Mouse (Mus musculus): Measurements from ENCODE around the gene Vcpkmt.
A peak's percentile ranks its signal among the peaks of the same experiment; 100 is the strongest.
"Not testable (repeated sequence)": the region's sequence is repeated elsewhere in the genome, so short reads cannot be mapped to it uniquely, and the experiment has no call there.

Vcpkmt gene

DNA sequence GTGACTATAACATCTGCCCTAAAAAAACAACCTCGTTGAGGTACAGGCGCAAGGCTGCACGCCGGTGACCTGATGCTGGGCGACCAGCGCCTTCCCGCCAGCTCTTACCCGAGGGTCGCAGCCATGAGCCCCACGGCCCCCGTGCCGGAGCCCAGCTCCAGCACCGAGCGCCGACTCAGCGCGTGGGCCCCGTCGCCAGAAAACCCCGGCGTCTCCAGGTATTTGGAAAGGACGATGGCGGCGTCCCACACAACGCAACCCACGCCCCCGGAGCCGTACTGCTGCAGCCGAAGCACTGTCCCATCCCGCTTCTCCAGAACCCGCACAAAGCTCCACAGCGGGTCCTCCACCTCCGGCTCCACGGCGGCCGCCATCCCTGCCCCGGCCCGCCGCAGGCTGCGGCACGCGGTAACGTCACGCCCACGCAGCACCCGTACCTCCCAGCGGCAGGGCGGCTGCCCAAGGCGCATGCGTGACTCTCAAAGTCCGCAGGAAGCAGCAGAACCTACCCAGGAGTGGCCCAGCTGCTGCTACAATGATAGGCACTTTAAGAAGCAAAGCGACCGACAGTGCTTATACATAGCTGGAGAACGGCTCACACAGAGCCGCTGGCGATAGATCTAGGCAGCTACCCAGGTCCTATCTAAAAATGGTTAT lies at the start of gene Vcpkmt:
Gene Vcpkmt (minus strand): TSS at position 416 of the 657 bp plus-strand sequence.
- peak; percentile 95 for DNase-seq (ENCODE audit: low read depth, low spot score)

GRCm38 (mm10) chr12:69618590-69618989 lies 35.8 kb upstream of the Vcpkmt start:
- not testable (repeated sequence) for DNase-seq (ENCODE audit: low read depth, low spot score)

GRCm38 (mm10) chr12:69604367-69604766 lies 21.5 kb upstream of the Vcpkmt start:
- no peak for DNase-seq (ENCODE audit: low read depth, low spot score)

- no peak for DNase-seq (ENCODE audit: low read depth, low spot score)
Measured at GRCm38 (mm10) chr12:69597446-69597845, 14.6 kb upstream of the Vcpkmt start.

DNA sequence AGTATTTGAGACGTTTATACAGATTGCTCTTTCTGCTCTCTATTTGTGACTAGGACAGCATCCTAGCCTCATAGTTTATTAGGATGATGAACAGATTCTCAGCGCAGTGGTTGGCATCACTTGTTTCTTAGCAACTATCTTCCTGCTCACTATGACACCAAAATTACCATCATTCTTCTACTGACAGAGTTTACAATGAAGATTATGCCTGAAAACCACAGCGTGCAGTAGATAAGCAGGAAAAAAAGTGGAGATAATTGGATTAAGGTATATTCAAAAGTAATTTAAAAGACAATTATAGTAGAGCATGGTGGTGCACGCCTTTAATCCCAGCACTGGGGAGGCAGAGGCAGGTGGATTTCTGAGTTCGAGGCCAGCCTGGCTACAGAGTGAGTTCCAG lies 10.3 kb upstream of the Vcpkmt start:
- DNase-seq (ENCODE audit: low read depth, low spot score) = no peak

DNA sequence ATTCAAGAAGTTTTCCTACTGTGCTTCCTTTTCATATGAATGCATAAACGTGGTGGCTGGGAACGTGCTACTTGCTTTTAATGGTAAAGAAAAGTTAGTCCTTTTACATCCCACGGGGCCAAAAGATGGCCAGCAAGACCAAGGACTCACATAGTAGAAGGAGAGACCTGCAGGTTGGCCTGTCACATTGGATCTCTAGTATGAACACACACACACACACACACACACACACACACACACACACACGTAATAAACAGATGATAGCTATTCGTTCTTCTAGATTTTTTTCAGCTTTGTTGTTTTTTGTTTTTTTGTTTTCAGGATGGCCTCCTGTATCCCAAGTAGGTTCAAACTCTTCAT lies 422 bp upstream of the Vcpkmt start:
- no peak for DNase-seq (ENCODE audit: low read depth, low spot score)

DNA sequence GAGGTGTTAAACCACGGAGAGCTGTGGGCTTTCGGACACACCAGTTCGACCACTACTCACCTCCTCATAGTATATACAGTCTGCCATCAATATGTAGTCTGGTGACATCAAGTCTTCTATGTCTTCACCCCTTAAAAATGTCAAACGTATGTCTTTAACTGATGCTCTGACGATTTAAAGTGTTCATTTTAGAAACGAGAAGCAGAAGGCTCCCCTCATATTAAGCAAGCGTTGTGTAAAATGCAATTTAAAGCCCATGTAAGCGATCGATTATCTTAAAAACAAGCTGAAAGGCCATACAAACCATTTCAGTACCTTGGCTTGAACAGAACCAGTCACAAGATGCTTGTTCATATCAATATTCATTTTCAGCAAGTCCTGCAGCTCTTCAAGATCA lies 614 bp downstream of the Vcpkmt start:
- peak; percentile 18 for DNase-seq (ENCODE audit: low read depth, low spot score)

GRCm38 (mm10) chr12:69579623-69580022 lies 3.2 kb downstream of the Vcpkmt start:
- no peak for DNase-seq (ENCODE audit: low read depth, low spot score)

- no peak for DNase-seq (ENCODE audit: low read depth, low spot score)
Measured at GRCm38 (mm10) chr12:69576120-69576627, 6.7 kb downstream of the Vcpkmt start.

- DNase-seq (ENCODE audit: low read depth, low spot score) = peak; percentile 88
Measured at GRCm38 (mm10) chr12:69573916-69574881, 8.6 kb downstream of the Vcpkmt start.

DNA sequence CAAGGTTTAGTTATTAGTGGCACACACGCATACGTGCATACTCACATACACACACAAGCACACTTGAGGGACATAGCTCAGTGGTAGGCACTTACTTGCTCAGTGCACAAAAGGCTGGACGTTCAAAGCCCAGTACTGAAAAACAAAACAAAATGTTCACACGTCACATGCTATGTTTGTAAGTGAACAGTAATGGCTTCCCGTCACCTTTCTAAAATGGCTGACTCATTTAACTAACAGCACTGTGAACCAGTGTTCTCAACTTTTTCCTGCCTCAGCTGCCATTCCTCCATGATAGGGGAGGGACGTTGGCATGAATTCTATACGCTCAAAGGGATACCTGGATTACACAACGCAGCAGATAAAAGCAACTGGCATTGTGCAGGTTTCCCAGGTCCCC lies 9.6 kb downstream of the Vcpkmt start:
- DNase-seq (ENCODE audit: low read depth, low spot score) = no peak

DNA sequence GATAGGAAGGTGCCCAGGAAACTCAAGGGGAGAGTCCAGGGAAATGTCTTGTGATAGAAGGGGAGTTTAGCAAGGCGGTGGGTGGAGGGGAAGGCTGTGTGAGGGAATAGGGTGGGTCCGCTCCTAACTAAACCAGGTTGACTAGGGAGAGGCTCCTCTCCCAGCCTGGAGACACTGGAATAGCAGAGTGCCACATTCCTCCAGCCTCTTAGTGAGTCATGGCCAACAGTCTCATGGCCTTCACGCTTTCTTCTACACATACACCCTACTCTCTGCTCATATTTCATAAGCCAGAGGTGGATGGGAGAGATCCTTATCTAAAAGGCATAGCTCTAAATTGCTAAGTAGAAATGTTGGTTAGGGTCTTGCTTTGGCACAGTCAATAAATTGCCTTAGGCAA lies 12.9 kb downstream of the Vcpkmt start:
- DNase-seq (ENCODE audit: low read depth, low spot score) = no peak

- no peak for DNase-seq (ENCODE audit: low read depth, low spot score)
Measured at GRCm38 (mm10) chr12:69568266-69568665, 14.6 kb downstream of the Vcpkmt start.

- DNase-seq (ENCODE audit: low read depth, low spot score) = not testable (repeated sequence)
Measured at GRCm38 (mm10) chr12:69561006-69561405, 21.8 kb downstream of the Vcpkmt start.

DNA sequence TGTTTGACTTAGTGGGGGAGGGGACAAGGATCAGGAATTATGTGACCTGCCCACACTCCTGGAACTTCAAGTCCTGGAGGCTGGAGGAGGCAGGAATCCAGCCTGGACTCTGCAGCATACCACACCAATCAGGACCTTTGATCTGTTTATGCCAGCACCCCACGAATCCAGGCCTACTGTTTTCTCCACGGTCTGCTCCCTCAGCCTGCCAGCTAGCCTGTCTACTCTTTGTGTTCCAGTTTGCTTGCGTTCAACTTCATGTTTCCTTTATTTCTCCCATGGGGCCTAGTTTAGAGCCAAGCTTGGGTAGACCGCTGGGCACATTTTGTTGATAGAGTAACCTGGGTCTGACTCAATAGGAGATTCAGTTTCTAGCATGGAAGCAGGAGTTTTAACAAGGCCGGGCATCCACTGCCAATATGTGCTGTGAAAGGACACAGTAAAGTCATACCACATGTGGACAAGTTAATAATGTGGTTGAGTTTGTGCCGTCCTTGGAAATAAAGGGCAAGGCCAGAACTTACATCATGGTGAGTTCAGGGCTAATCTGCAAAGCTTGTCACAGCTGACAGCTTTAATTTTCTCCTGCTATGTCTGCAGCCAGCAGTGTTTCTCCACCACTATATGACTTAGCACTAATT lies 26.5 kb downstream of the Vcpkmt start:
- DNase-seq (ENCODE audit: low read depth, low spot score) = peak; percentile 17

GRCm38 (mm10) chr12:69545456-69546178 lies 37.2 kb downstream of the Vcpkmt start:
- DNase-seq (ENCODE audit: low read depth, low spot score) = no peak

- no peak for DNase-seq (ENCODE audit: low read depth, low spot score)
Measured at GRCm38 (mm10) chr12:69544994-69545393, 37.8 kb downstream of the Vcpkmt start.

DNA sequence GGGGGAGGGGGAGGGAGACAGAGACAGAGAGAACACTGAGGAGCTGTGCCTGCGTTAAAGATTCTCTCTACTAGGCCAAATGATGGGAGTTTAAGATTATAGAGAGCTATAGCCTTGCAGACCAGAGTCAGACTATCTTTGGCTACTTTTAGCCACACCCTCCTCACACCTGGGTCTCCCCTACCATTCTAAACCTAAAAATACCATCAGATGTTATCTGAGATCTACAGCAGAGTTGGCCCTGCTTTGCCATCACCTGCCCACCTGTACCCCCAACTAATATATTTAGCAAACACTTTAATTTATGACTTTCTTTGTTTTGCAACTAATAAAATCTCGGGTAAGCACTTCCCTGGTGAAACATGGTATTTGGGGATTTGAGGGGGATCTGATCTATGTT lies 38.3 kb downstream of the Vcpkmt start:
- no peak for DNase-seq (ENCODE audit: low read depth, low spot score)

GRCm38 (mm10) chr12:69542376-69542775 lies 40.5 kb downstream of the Vcpkmt start:
- DNase-seq (ENCODE audit: low read depth, low spot score) = no peak

- no peak for DNase-seq (ENCODE audit: low read depth, low spot score)
Measured at GRCm38 (mm10) chr12:69541663-69542062, 41.2 kb downstream of the Vcpkmt start.

DNA sequence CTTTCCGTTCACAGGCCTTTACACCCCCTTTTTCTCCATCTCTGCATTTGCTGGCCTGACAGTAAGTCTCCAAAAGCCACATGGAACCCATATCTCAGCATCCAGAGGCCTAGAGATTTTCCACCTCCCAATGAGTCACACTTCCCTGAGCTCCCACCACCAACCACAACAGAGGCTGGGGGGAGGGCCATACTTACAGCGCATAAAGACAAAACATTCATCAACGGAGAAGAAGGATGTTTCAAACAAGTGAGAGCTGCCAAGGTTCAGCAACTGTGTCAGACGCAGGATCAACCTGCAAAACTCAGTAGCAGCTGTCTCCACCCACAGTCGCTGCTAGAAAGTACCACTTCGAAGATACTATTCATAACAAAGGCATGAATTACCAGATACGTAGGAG lies 43.5 kb downstream of the Vcpkmt start:
- no peak for DNase-seq (ENCODE audit: low read depth, low spot score)
